Mouse (Mus musculus): Measurements from ENCODE around the gene Notum. TPM values are rescaled to one million over a fixed set of nuclear protein-coding genes. Genes with fewer than 3 reads are reported as not detected.

Gene Notum
- polyA plus RNA-seq, 1 experiment: 0.43 TPM

DNA sequence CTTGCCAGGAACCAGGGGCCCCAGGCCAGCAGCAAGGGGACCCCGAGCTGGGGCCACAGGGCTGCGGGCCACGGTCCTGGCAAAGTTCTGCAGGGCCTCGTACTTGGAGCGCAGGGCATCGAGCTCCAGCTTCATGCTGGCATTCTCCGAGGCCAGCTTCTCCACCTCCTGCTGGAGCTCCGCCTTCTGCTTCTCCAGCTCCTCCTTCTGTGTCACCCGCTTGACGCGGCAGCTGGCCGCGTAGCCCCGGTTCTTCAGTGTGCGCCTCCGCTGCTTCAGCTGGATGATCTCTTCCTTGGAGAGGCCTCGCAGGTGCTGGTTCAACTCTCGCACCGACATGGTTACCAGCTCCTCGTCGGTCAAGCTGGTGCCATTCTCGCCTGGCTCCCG is 31.6 kb downstream of the Notum start:
- peaks cover 35% of the 10 kb centered on the region for H3K36me3 ChIP-seq (ENCODE audit: control insufficient read depth, insufficient read depth)
- H3K79me2 ChIP-seq (ENCODE audit: control insufficient read depth, insufficient read depth): peaks cover 95% of the 10 kb centered on the region
- TF ChIP-seq MAX (IDR thresholded peaks at IDR 0.05): no peak
- no peak for TF ChIP-seq CTCF (IDR thresholded peaks at IDR 0.05; ENCODE audit: control insufficient read depth, insufficient read depth, insufficient read length)
- H3ac ChIP-seq (ENCODE audit: control insufficient read depth, insufficient read length, low read depth): no peak overlapping the region
- H3K27me3 ChIP-seq (ENCODE audit: control insufficient read depth, insufficient read depth, insufficient read length): no peaks in the 10 kb centered on the region
- H3K79me3 ChIP-seq (ENCODE audit: low read depth): peaks cover 75% of the 10 kb centered on the region
- no peak overlapping the region for H3K4me3 ChIP-seq (ENCODE audit: insufficient read depth, poor library complexity, severe bottlenecking)

DNA sequence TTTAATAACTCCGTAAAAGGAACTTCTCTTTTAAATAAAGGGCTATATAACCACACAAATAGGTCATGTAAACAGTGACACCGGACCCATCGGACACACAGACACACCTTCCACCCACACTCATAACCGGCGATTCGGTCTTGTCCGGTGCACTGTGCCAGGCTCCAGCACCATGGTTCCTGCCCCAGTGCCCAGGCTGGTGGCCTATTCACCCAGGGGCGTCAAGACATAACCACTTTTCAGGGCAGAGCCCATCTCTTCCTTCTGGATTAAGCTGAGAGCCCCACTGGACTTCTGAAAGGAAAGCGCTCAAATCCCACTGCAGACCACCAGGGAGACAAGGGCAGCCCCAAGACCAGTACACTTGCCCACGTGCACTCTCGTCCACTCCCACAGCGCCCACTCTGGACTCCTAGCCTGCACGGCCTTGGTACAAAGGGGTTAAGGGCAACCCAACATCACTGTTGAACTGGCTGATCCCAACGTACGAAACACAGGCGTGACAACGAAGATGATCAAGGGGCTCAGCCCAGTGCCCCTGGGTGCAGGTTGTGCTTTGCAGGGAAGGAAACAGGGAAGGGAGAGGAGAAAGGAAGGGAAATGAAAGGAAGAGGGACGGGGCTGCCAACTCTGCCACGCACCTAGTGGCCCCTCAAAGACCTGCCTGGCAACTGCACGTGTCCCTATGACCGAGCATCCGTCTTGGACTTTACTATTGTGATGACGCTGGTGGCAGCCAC is 32.2 kb downstream of the Notum start:
- H3K27me3 ChIP-seq (ENCODE audit: control insufficient read depth, insufficient read depth, insufficient read length): no peaks in the 10 kb centered on the region
- H3K36me3 ChIP-seq (ENCODE audit: control insufficient read depth, insufficient read depth): peaks cover 36% of the 10 kb centered on the region
- TF ChIP-seq MAX (IDR thresholded peaks at IDR 0.05) (no peak), MYOG (IDR thresholded peaks at IDR 0.05; ENCODE audit: control insufficient read depth, extremely low read depth, insufficient read length) (no peak), MYOD1 (IDR thresholded peaks at IDR 0.05; ENCODE audit: control insufficient read depth, insufficient read length, low read depth) (no peak), USF1 (IDR thresholded peaks at IDR 0.05; ENCODE audit: low read depth) (no peak), FOSL1 (IDR thresholded peaks at IDR 0.05; ENCODE audit: insufficient read depth, low read length, poor library complexity, severe bottlenecking) (no peak), CTCF (IDR thresholded peaks at IDR 0.05; ENCODE audit: control insufficient read depth, insufficient read depth, insufficient read length) (no peak), CEBPB (IDR thresholded peaks at IDR 0.05; ENCODE audit: low read depth) (no peak)
- H3ac ChIP-seq (ENCODE audit: control insufficient read depth, insufficient read length, low read depth): no peak overlapping the region
- peaks cover 76% of the 10 kb centered on the region for H3K79me3 ChIP-seq (ENCODE audit: low read depth)
- peaks cover 95% of the 10 kb centered on the region for H3K79me2 ChIP-seq (ENCODE audit: control insufficient read depth, insufficient read depth)
- no peak overlapping the region for H3K4me3 ChIP-seq (ENCODE audit: insufficient read depth, poor library complexity, severe bottlenecking)

DNA sequence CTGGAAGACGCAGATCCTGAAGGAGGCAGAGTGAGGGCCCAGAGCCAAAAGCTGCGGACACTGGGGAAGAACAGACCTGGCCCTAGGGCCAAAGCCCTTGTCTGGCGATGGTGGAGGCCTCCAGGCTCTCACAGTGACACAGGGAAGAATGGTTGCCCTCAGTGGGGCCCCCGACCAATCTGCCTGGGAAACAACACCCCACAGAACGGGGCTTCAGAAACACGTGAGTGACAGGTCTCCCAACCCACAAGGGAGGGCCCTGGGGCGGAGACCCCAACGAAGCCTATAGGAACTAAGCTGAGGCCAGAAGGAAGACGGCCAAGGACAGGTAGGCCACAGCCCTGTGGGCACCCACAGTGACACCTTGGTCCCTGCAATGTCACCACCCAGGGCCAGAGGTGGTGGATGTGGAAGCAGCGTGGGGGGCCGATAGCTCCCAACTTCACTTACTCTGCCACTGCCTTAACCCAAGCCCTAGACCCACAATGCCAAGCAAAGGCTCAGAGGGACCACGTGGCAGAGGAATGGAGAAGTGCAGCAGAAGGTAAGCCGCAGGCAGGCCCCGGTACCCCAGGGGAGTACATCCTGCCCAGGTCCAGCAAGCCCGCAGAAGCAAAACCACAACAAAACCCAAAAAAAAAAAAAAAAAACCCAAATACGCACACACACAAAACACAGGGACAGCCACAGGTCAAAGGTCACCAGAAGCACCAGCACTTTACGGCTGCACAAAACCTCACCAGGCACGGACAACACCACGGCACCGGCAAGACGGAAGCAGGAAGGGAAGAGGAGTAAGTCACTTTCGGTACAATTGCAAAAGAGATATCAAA is 33.3 kb downstream of the Notum start:
- peaks cover 100% of the 10 kb centered on the region for H3K79me2 ChIP-seq (ENCODE audit: control insufficient read depth, insufficient read depth)
- H3K79me3 ChIP-seq (ENCODE audit: low read depth): peaks cover 83% of the 10 kb centered on the region
- TF ChIP-seq MYOG (IDR thresholded peaks at IDR 0.05; ENCODE audit: control insufficient read depth, extremely low read depth, insufficient read length): no peak
- TF ChIP-seq MAX (IDR thresholded peaks at IDR 0.05): no peak
- no peak for TF ChIP-seq CEBPB (IDR thresholded peaks at IDR 0.05; ENCODE audit: low read depth)
- no peak overlapping the region for H3K4me3 ChIP-seq (ENCODE audit: insufficient read depth, poor library complexity, severe bottlenecking)
- no peaks in the 10 kb centered on the region for H3K27me3 ChIP-seq (ENCODE audit: control insufficient read depth, insufficient read depth, insufficient read length)
- H3K36me3 ChIP-seq (ENCODE audit: control insufficient read depth, insufficient read depth): peaks cover 47% of the 10 kb centered on the region
- H3ac ChIP-seq (ENCODE audit: control insufficient read depth, insufficient read length, low read depth): no peak overlapping the region

DNA sequence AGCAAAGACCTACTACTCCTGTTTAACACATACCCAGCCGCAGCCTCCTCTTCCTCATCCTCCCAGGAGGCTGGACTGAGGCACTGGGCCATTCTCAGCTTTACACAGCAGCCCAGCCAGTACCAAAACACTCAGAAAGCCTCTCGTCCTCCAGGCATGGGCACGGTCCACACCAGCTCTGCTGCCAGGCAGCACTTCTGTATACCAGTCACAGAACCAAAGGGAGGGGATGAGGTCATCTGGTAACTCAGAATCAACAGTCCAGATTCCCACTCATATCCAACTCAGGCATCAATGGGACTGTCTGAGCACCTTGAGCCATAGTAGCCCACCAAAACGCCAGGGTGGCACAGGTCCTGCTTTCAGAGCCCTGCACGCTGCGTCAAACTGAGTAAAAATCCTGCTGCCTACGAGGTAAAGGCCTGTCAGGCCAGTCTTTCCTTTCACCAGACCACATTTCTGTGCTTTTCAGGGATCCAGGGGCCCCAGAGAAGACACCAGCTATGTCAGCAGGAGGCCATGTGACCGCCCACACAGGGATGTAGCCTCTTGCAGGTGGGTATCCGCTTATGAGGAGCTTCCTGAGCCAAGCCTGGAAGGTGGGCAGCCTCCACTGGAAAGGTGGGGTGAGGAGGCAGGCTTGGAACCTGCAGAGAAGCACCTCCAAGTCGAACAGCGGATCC is 34.0 kb downstream of the Notum start:
- TF ChIP-seq FOSL1 (IDR thresholded peaks at IDR 0.05; ENCODE audit: insufficient read depth, low read length, poor library complexity, severe bottlenecking): no peak
- TF ChIP-seq USF1 (IDR thresholded peaks at IDR 0.05; ENCODE audit: low read depth): no peak
- TF ChIP-seq MAX (IDR thresholded peaks at IDR 0.05): no peak
- TF ChIP-seq MYOD1 (IDR thresholded peaks at IDR 0.05; ENCODE audit: control insufficient read depth, insufficient read length, low read depth): no peak
- no peak for TF ChIP-seq CTCF (IDR thresholded peaks at IDR 0.05; ENCODE audit: control insufficient read depth, insufficient read depth, insufficient read length)
- TF ChIP-seq CEBPB (IDR thresholded peaks at IDR 0.05; ENCODE audit: low read depth): no peak
- TF ChIP-seq MYOG (IDR thresholded peaks at IDR 0.05; ENCODE audit: control insufficient read depth, extremely low read depth, insufficient read length): no peak
- Histone ChIP-seq H3K79me3 (ENCODE audit: low read depth) (peaks cover 75% of the 10 kb centered on the region), H3K36me3 (ENCODE audit: control insufficient read depth, insufficient read depth) (peaks cover 55% of the 10 kb centered on the region), H3K4me3 (ENCODE audit: insufficient read depth, poor library complexity, severe bottlenecking) (no peak overlapping the region), H3ac (ENCODE audit: control insufficient read depth, insufficient read length, low read depth) (no peak overlapping the region), H3K27me3 (ENCODE audit: control insufficient read depth, insufficient read depth, insufficient read length) (no peaks in the 10 kb centered on the region), H3K79me2 (ENCODE audit: control insufficient read depth, insufficient read depth) (peaks cover 99% of the 10 kb centered on the region)

- peaks cover 69% of the 10 kb centered on the region for H3K36me3 ChIP-seq (ENCODE audit: control insufficient read depth, insufficient read depth)
- H3K4me3 ChIP-seq (ENCODE audit: insufficient read depth, poor library complexity, severe bottlenecking): peak within 1 kb of the TSS; percentile 98
- H3K79me3 ChIP-seq (ENCODE audit: low read depth): peaks cover 58% of the 10 kb centered on the region
- H3K27me3 ChIP-seq (ENCODE audit: control insufficient read depth, insufficient read depth, insufficient read length): no peaks in the 10 kb centered on the region
- TF ChIP-seq MYOD1 (IDR thresholded peaks at IDR 0.05; ENCODE audit: control insufficient read depth, insufficient read length, low read depth): no peak
- TF ChIP-seq FOSL1 (IDR thresholded peaks at IDR 0.05; ENCODE audit: insufficient read depth, low read length, poor library complexity, severe bottlenecking): no peak
- peaks cover 86% of the 10 kb centered on the region for H3K79me2 ChIP-seq (ENCODE audit: control insufficient read depth, insufficient read depth)
- H3ac ChIP-seq (ENCODE audit: control insufficient read depth, insufficient read length, low read depth): peak within 1 kb of the TSS; percentile 82
Measured at GRCm38 (mm10) chr11:120625152-120625775, 35.7 kb downstream of the Notum start, which contains the start of gene Sirt7. Sirt7 (minus strand) TSS chr11:120625240.
